Mouse (Mus musculus) megakaryocyte, embryonic 14.5 days (primary cell): ENCODE data around the gene Gm49405. TPM values are rescaled to one million over a fixed set of nuclear protein-coding genes. Genes with fewer than 3 reads are reported as not detected.

Experiments used
- H3K27me3 ChIP-seq: replicated peaks from 2 replicates; pipeline ENCODE3; 2012; ENCODE audit warnings: inconsistent platforms
- H3K36me3 ChIP-seq: replicated peaks from 2 replicates; pipeline ENCODE3; 2012; ENCODE audit warnings: low read length, inconsistent platforms, mixed read lengths
- H3K4me1 ChIP-seq: 2 replicates; pipeline ENCODE4 v1.6.1; 2012; ENCODE audit warnings: inconsistent platforms
- H3K4me3 ChIP-seq: replicated peaks from 2 replicates; pipeline ENCODE3; 2012; ENCODE audit warnings: moderate library complexity, mild to moderate bottlenecking, inconsistent platforms
- H3K9me3 ChIP-seq: 2 replicates; pipeline ENCODE4 v1.6.1; 2012; ENCODE audit warnings: inconsistent platforms
- FLI1 ChIP-seq: IDR thresholded peaks from 2 replicates; pipeline ENCODE4 v1.6.1; 2012; ENCODE audit warnings: low read length, inconsistent platforms, mixed read lengths
- GATA1 ChIP-seq: IDR thresholded peaks from 3 replicates; pipeline ENCODE4 v1.6.1; 2012; ENCODE audit warnings: mixed read lengths, low read length, inconsistent platforms, borderline replicate concordance
- polyA plus RNA-seq: library from polyadenylated mRNA; stranded (reverse); fragments of >175 nt; gene quantifications from 2 replicates; pipeline ENCODE4 v1.2.3, GENCODE M21; 2012; ENCODE audit warnings: low replicate concordance; ENCODE audit not compliant: insufficient read depth

Gm49405 gene
- polyA plus RNA-seq, 1 experiment, result 0.93 TPM

- peaks cover 65% of the 10 kb centered on the region for H3K4me1 ChIP-seq
- H3K27me3 ChIP-seq, result peaks cover 41% of the 10 kb centered on the region
- no peak for TF ChIP-seq GATA1
- TF ChIP-seq FLI1, result no peak
- no peak overlapping the region for H3K4me3 ChIP-seq
- H3K9me3 ChIP-seq, result no peaks in the 10 kb centered on the region
- peaks cover 3% of the 10 kb centered on the region for H3K36me3 ChIP-seq
Observed at GRCm38 (mm10) chr19:3996747-3997146, 3.7 kb upstream of the Gm49405 start.

- Histone ChIP-seq H3K4me3 (no peak overlapping the region), H3K4me1 (peaks cover 64% of the 10 kb centered on the region), H3K36me3 (peaks cover 5% of the 10 kb centered on the region), H3K27me3 (peaks cover 36% of the 10 kb centered on the region), H3K9me3 (no peaks in the 10 kb centered on the region)
- no peak for TF ChIP-seq FLI1
- TF ChIP-seq GATA1, result no peak
Observed at GRCm38 (mm10) chr19:3997231-3997630, 3.2 kb upstream of the Gm49405 start.

DNA sequence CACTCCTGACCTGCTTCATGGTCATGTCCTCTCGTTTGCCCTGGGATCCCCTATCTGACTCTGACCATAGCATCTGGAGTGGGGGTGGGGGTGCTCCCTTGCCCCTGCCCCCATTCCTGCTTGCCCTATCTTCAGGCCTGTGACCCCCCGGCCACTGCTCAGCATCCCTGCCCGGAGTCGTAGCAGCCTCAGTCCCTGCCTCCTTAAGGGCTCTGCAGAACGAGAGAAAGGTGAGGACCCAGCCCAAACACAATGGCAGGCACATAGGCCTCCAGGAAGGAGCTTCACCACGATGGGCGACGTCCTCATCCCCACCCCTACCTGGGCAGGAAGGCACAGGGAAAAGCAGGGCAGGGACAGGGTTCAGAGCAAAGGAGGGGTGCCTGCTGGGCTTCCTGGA is 2.1 kb upstream of the Gm49405 start:
- Histone ChIP-seq H3K9me3 (no peaks in the 10 kb centered on the region), H3K27me3 (peaks cover 26% of the 10 kb centered on the region), H3K4me3 (no peak overlapping the region), H3K4me1 (peaks cover 63% of the 10 kb centered on the region), H3K36me3 (peaks cover 8% of the 10 kb centered on the region)
- TF ChIP-seq GATA1 (no peak), FLI1 (no peak)

GRCm38 (mm10) chr19:3999121-3999730 is 1.2 kb upstream of the Gm49405 start:
- peaks cover 24% of the 10 kb centered on the region for H3K27me3 ChIP-seq
- H3K4me3 ChIP-seq, result peak overlapping the region; percentile 97
- no peaks in the 10 kb centered on the region for H3K9me3 ChIP-seq
- TF ChIP-seq GATA1, result no peak
- TF ChIP-seq FLI1, result no peak
- H3K36me3 ChIP-seq, result peaks cover 14% of the 10 kb centered on the region
- H3K4me1 ChIP-seq, result peaks cover 67% of the 10 kb centered on the region

GRCm38 (mm10) chr19:4000949-4001525 is 611 bp downstream of the Gm49405 start:
- Histone ChIP-seq H3K27me3 (peaks cover 14% of the 10 kb centered on the region), H3K4me1 (peaks cover 65% of the 10 kb centered on the region), H3K9me3 (no peaks in the 10 kb centered on the region), H3K36me3 (peaks cover 31% of the 10 kb centered on the region), H3K4me3 (peak overlapping the region; percentile 97)
- TF ChIP-seq GATA1, result no peak
- TF ChIP-seq FLI1, result no peak

DNA sequence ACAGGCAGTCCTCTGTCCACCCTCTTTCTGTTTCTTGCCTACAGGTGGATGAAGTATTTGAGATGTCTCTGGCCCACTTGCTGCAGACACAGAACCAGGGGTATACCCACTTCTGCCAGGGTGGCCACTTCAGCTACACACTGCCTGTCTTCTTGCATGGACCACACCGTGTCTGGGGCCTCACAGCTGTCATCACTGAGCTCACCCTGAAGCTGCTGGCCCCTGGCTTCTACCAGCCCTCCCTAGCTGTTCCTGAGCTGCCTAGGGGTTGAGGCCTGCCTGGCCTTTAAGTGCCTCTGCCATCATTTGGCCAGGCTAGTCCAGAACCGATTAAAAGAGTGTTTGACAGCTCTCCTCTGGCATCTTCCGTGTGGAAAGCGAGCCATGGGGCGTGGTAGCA is 1.3 kb downstream of the Gm49405 start:
- no peak overlapping the region for H3K4me3 ChIP-seq
- no peak for TF ChIP-seq GATA1
- H3K36me3 ChIP-seq, result peaks cover 38% of the 10 kb centered on the region
- peaks cover 7% of the 10 kb centered on the region for H3K27me3 ChIP-seq
- H3K9me3 ChIP-seq, result no peaks in the 10 kb centered on the region
- peaks cover 58% of the 10 kb centered on the region for H3K4me1 ChIP-seq

DNA sequence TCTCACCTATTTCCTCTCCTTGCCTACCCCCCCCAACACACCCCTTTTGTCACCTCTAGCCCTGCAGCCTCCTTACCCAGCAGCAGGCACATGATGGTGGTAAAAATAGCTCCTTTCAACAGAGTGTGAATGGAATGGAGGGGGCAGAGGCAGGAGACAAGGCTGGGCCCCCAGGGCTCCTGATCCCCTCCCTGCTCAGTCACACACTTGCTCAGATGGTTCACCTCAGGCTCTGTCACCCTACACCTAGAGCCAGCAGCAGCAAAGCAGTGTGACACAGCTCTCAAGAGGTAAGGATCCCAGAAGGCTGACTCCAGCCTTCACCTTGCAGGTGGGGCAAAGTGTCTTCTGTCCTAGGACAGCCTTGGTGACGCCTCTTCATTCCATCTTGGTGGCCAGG is 2.7 kb downstream of the Gm49405 start, which contains the start of gene Doc2g:
Gene Doc2g, plus strand, starts transcription at position 202 of the 400 bp plus-strand sequence.
- H3K36me3 ChIP-seq, result peaks cover 52% of the 10 kb centered on the region
- TF ChIP-seq GATA1 (no peak), FLI1 (no peak)

GRCm38 (mm10) chr19:4003641-4004040 is 3.2 kb downstream of the Gm49405 start:
- H3K36me3 ChIP-seq, result peaks cover 57% of the 10 kb centered on the region
- no peak for TF ChIP-seq FLI1
- TF ChIP-seq GATA1, result no peak
- no peaks in the 10 kb centered on the region for H3K9me3 ChIP-seq
- no peak overlapping the region for H3K4me3 ChIP-seq
- H3K27me3 ChIP-seq, result peaks cover 2% of the 10 kb centered on the region
- H3K4me1 ChIP-seq, result peaks cover 39% of the 10 kb centered on the region

More for the DNA sequence above, 2.7 kb downstream of the Gm49405 start, which contains the start of gene Doc2g:
- H3K4me3 ChIP-seq, result no peak within 1 kb of the TSS
- peaks cover 2% of the 10 kb centered on the region for H3K27me3 ChIP-seq
- peaks cover 44% of the 10 kb centered on the region for H3K4me1 ChIP-seq
- H3K9me3 ChIP-seq, result no peaks in the 10 kb centered on the region

DNA sequence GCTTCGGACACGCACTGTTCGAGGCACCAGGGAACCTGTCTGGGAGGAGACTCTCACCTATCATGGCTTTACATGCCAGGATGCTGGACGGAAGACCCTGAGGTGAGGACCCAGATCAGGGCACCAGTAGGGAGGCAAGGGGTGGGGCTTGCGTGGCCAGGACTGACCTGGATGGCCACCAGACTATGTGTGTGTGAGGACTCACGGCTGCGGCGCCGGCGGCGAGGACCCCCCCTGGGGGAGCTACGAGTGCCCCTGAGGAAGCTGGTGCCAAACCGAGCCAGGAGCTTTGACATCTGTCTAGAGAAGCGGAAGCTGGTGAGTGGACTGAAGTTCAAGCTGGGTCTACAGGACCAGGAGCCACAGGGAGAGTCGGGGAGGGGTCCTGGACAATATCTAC is 3.9 kb downstream of the Gm49405 start:
- peaks cover 2% of the 10 kb centered on the region for H3K27me3 ChIP-seq
- H3K9me3 ChIP-seq, result no peaks in the 10 kb centered on the region
- H3K4me1 ChIP-seq, result peaks cover 32% of the 10 kb centered on the region
- H3K36me3 ChIP-seq, result peaks cover 64% of the 10 kb centered on the region
- TF ChIP-seq GATA1 (no peak), FLI1 (no peak)
- H3K4me3 ChIP-seq, result no peak overlapping the region

DNA sequence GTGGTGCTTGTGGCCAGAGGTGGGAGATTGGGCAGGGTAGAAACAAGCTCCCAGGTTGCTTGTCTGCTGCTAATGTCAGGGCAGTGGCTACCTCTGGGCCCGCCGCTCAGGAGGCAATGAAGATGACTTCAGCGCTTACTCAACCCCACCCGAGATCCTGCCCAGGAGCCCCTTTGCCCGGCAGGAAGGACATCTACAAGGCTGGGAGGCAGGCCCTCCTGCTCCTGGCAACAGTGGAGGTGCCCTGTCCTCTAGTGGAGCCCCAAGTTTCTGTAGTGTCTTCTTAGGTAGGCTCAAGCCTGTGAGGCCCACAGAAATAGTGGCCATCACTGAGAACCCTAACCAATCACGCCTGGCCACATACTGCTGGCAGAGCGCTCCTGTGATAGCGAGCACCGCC is 4.7 kb downstream of the Gm49405 start:
- peaks cover 71% of the 10 kb centered on the region for H3K36me3 ChIP-seq
- TF ChIP-seq GATA1, result no peak
- no peak for TF ChIP-seq FLI1
- H3K4me1 ChIP-seq, result peaks cover 26% of the 10 kb centered on the region
- peaks cover 2% of the 10 kb centered on the region for H3K27me3 ChIP-seq
- H3K4me3 ChIP-seq, result no peak overlapping the region
- H3K9me3 ChIP-seq, result no peaks in the 10 kb centered on the region

DNA sequence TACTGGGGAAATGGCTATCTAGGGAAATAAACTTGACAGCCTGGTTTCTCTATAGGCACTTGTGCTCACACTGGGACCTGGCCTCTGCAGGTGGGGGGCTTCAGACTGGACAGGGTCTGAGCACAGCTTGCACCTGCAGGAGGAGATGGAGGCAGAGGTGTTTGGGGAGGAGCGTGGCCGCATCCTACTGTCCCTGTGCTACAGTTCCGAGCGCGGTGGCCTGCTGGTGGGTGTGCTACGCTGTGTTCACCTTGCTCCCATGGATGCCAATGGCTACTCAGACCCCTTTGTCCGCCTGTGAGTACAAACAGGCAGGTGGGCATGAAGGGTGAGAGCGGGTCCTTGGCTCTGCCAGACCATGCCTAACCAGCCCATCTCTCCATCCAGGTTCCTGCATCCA is 5.5 kb downstream of the Gm49405 start:
- TF ChIP-seq FLI1 (no peak), GATA1 (no peak)
- Histone ChIP-seq H3K4me1 (peaks cover 23% of the 10 kb centered on the region), H3K9me3 (no peaks in the 10 kb centered on the region), H3K36me3 (peaks cover 80% of the 10 kb centered on the region), H3K4me3 (no peak overlapping the region), H3K27me3 (peaks cover 2% of the 10 kb centered on the region)
